In genomic region chr15:79670972-79671299, GRCm38 (mm10) we compare ENCODE assay signal across 8 mouse cellular contexts. TPM values are rescaled to one million over a fixed set of nuclear protein-coding genes. Genes with fewer than 3 reads are reported as not detected.
A peak's percentile ranks its signal among the peaks of the same experiment; 100 is the strongest.
DNase-seq lines count a peak whose midpoint lies in the region; ATAC-seq and TF ChIP-seq lines count a peak whose summit lies in the region.

No protein-coding gene starts in this region.

- peaks cover 11% of the 10 kb centered on the region for H3K36me3 ChIP-seq in heart, embryonic 11.5 days (ENCODE audit: control insufficient read depth, insufficient read depth, low read length)
- peaks cover 40% of the 10 kb centered on the region for H3K36me3 ChIP-seq in ES-Bruce4 (ENCODE audit: control insufficient read depth, insufficient read depth, low read length, poor library complexity, severe bottlenecking)
- H3K36me3 ChIP-seq in forebrain, embryonic 15.5 days, result peaks cover 54% of the 10 kb centered on the region
- H3K36me3 ChIP-seq in liver, postnatal 0 days (replicated peaks; ENCODE audit: insufficient read depth, low read length), result peaks cover 28% of the 10 kb centered on the region

- no peak for TF ChIP-seq CTCF in ES-Bruce4 (IDR thresholded peaks at IDR 0.05; ENCODE audit: low read depth, low read length)
- TF ChIP-seq CTCF in liver, postnatal 0 days (IDR thresholded peaks at IDR 0.05; ENCODE audit: low read depth), result no peak

- under 1% methylated on average over 37 of the region's 37 CpGs for WGBS in heart, embryonic 11.5 days (ENCODE audit: insufficient replicate concordance)
- under 1% methylated on average over 37 of the region's 37 CpGs for WGBS in forebrain, embryonic 15.5 days
- under 1% methylated on average over 37 of the region's 37 CpGs for WGBS in liver, postnatal 0 days (ENCODE audit: insufficient replicate concordance)

- no peak for DNase-seq in heart, postnatal 14 days
- DNase-seq in liver, postnatal 0 days, result no peak
- no peak for DNase-seq in frontal cortex, adult 2 months (ENCODE audit: extremely low spot score in 1 of 2, low spot score in 1 of 2)
- DNase-seq in layer of hippocampus, adult 18-20 months (ENCODE audit: low spot score in 2 of 2), result no peak
- no peak for DNase-seq in right cerebral cortex, postnatal 10 days (ENCODE audit: low spot score in 2 of 2)

- H3K4me2 ChIP-seq in heart, embryonic 11.5 days, result peak overlapping the region; percentile 73
- peak overlapping the region; percentile 92 for H3K4me2 ChIP-seq in forebrain, embryonic 15.5 days (replicated peaks)
- peak overlapping the region; percentile 79 for H3K4me2 ChIP-seq in liver, postnatal 0 days (ENCODE audit: low read depth, low read length)

- peak overlapping the region; percentile 90 for H3K9ac ChIP-seq in heart, embryonic 11.5 days (ENCODE audit: low read depth, low read length)
- peak overlapping the region; percentile 92 for H3K9ac ChIP-seq in ES-Bruce4 (ENCODE audit: low read depth, poor library complexity, severe bottlenecking)
- peak overlapping the region; percentile 82 for H3K9ac ChIP-seq in forebrain, embryonic 15.5 days (replicated peaks)
- peak overlapping the region; percentile 80 for H3K9ac ChIP-seq in liver, postnatal 0 days (replicated peaks)

- H3K27me3 ChIP-seq in heart, embryonic 11.5 days (ENCODE audit: control insufficient read depth, insufficient read depth, low read length), result no peaks in the 10 kb centered on the region
- no peaks in the 10 kb centered on the region for H3K27me3 ChIP-seq in ES-Bruce4 (ENCODE audit: control insufficient read depth, insufficient read depth, low read length, poor library complexity, severe bottlenecking)
- no peaks in the 10 kb centered on the region for H3K27me3 ChIP-seq in forebrain, embryonic 15.5 days
- H3K27me3 ChIP-seq in liver, postnatal 0 days (ENCODE audit: insufficient read depth, low read length), result no peaks in the 10 kb centered on the region

- peak overlapping the region; percentile 62; the same call in 1 of the 2 replicates for H3K27ac ChIP-seq in heart, embryonic 11.5 days (ENCODE audit: low read depth, low read length)
- no peak overlapping the region for H3K27ac ChIP-seq in ES-Bruce4 (ENCODE audit: insufficient read depth, low read length)
- peak overlapping the region; percentile 60; the same call in 1 of the 2 replicates for H3K27ac ChIP-seq in forebrain, embryonic 15.5 days (replicated peaks)
- H3K27ac ChIP-seq in liver, postnatal 0 days (ENCODE audit: low read depth), result peak overlapping the region; percentile 61

- intact Hi-C loops in heart, postnatal 14 days (cut with DNase I), result loop anchor here (2.0 kb wide), 1 partner anchor 16 kb away; the partner anchor contains the start of gene Josd1

- H3K4me3 ChIP-seq in heart, embryonic 11.5 days (ENCODE audit: low read depth, low read length), result peak overlapping the region; percentile 96
- H3K4me3 ChIP-seq in ES-Bruce4 (ENCODE audit: low read depth, low read length), result peak overlapping the region; percentile 91
- peak overlapping the region; percentile 95 for H3K4me3 ChIP-seq in forebrain, embryonic 15.5 days
- H3K4me3 ChIP-seq in liver, postnatal 0 days (ENCODE audit: low read depth, low read length), result peak overlapping the region; percentile 82

- TF ChIP-seq POLR2A in ES-Bruce4 (IDR thresholded peaks at IDR 0.05; ENCODE audit: insufficient read depth, low read length), result no peak

- peaks cover 12% of the 10 kb centered on the region for H3K4me1 ChIP-seq in heart, embryonic 11.5 days (ENCODE audit: control insufficient read depth, insufficient read depth, low read length)
- H3K4me1 ChIP-seq in ES-Bruce4 (ENCODE audit: control insufficient read depth, insufficient read depth, low read length), result no peaks in the 10 kb centered on the region
- peaks cover 7% of the 10 kb centered on the region for H3K4me1 ChIP-seq in forebrain, embryonic 15.5 days
- H3K4me1 ChIP-seq in liver, postnatal 0 days (ENCODE audit: insufficient read depth), result peaks cover 9% of the 10 kb centered on the region

- no peaks in the 10 kb centered on the region for H3K9me3 ChIP-seq in heart, embryonic 11.5 days (replicated peaks; ENCODE audit: control insufficient read depth, low read length)
- no peaks in the 10 kb centered on the region for H3K9me3 ChIP-seq in ES-Bruce4 (replicated peaks; ENCODE audit: control insufficient read depth, insufficient read depth, low read length, poor library complexity, severe bottlenecking)
- no peaks in the 10 kb centered on the region for H3K9me3 ChIP-seq in forebrain, embryonic 15.5 days
- no peaks in the 10 kb centered on the region for H3K9me3 ChIP-seq in liver, postnatal 0 days (ENCODE audit: low read length)

- ATAC-seq in heart, embryonic 11.5 days (replicated peaks; ENCODE audit: insufficient number of reproducible peaks, low FRiP score, low TSS enrichment), result peak; percentile 36; the same call in 1 of the 2 replicates
- peak; percentile 63 for ATAC-seq in forebrain, embryonic 15.5 days (replicated peaks)
- peak; percentile 57 for ATAC-seq in liver, postnatal 0 days

- TF ChIP-seq EP300 in ES-Bruce4 (IDR thresholded peaks at IDR 0.05; ENCODE audit: insufficient read depth, low read depth, low read length), result no peak
- TF ChIP-seq EP300 in liver, postnatal 0 days (IDR thresholded peaks at IDR 0.05; ENCODE audit: low read depth), result no peak

RNA-seq across cellular contexts. Expression of gene Tomm22, which starts 0.3 kb away (rescaled TPM):
- 260 and 273 TPM in 2 replicates for polyA plus RNA-seq in heart, embryonic 11.5 days (2014; fragmentation: Nextera tagmentation; extraction: Ambion mirVana)
- 100 to 1,000 TPM; 109 to 139 TPM for total RNA-seq in heart, postnatal 14 days (2021)
- 131 and 145 TPM in 2 replicates for polyA plus RNA-seq in ES-Bruce4 (2011; ENCODE audit: insufficient read depth, insufficient read length, low read depth, missing spikeins)
- 264 and 266 TPM in 2 replicates for polyA plus RNA-seq in forebrain, embryonic 15.5 days (2015; fragmentation: Nextera tagmentation; extraction: Ambion mirVana)
- 123 and 126 TPM in 2 replicates for polyA plus RNA-seq in liver, postnatal 0 days (2015; fragmentation: Nextera tagmentation; extraction: Ambion mirVana)
- polyA plus RNA-seq in frontal cortex, adult 2 months (2012; rRNA removed), result 92.3 and 97.1 TPM in 2 replicates
- 10 to 100 TPM; 96.4 to 98.2 TPM for total RNA-seq in layer of hippocampus, adult 18-20 months (2021)

RNA-seq across cellular contexts. Expression of gene Cby1, which starts 11.9 kb away (rescaled TPM):
- 38.2 and 45.4 TPM in 2 replicates for polyA plus RNA-seq in heart, embryonic 11.5 days (2014; fragmentation: Nextera tagmentation; extraction: Ambion mirVana)
- 10 to 100 TPM; 24.7 to 24.9 TPM for total RNA-seq in heart, postnatal 14 days (2021)
- polyA plus RNA-seq in ES-Bruce4 (2011; ENCODE audit: insufficient read depth, insufficient read length, low read depth, missing spikeins), result 22.0 and 28.7 TPM in 2 replicates
- 116 and 124 TPM in 2 replicates for polyA plus RNA-seq in forebrain, embryonic 15.5 days (2015; fragmentation: Nextera tagmentation; extraction: Ambion mirVana)
- polyA plus RNA-seq in liver, postnatal 0 days (2015; fragmentation: Nextera tagmentation; extraction: Ambion mirVana), result 8.5 and 8.8 TPM in 2 replicates
- polyA plus RNA-seq in frontal cortex, adult 2 months (2012; rRNA removed), result 39.3 and 45.0 TPM in 2 replicates
- 10 to 100 TPM; 46.2 to 46.9 TPM for total RNA-seq in layer of hippocampus, adult 18-20 months (2021)

RNA-seq across cellular contexts. Expression of gene Fam227a, which starts 12.2 kb away (rescaled TPM):
- polyA plus RNA-seq in heart, embryonic 11.5 days (2014; fragmentation: Nextera tagmentation; extraction: Ambion mirVana), result 0.87 and 1.7 TPM in 2 replicates
- 1 to 10 TPM; 1.4 to 2.1 TPM for total RNA-seq in heart, postnatal 14 days (2021)
- 3.2 and 3.4 TPM in 2 replicates for polyA plus RNA-seq in ES-Bruce4 (2011; ENCODE audit: insufficient read depth, insufficient read length, low read depth, missing spikeins)
- polyA plus RNA-seq in forebrain, embryonic 15.5 days (2015; fragmentation: Nextera tagmentation; extraction: Ambion mirVana), result 4.7 and 5.2 TPM in 2 replicates
- 0.13 and 0.18 TPM in 2 replicates for polyA plus RNA-seq in liver, postnatal 0 days (2015; fragmentation: Nextera tagmentation; extraction: Ambion mirVana)
- 15.8 and 19.0 TPM in 2 replicates for polyA plus RNA-seq in frontal cortex, adult 2 months (2012; rRNA removed)
- 1 to 10 TPM; 8.3 to 9.4 TPM for total RNA-seq in layer of hippocampus, adult 18-20 months (2021)

RNA-seq across cellular contexts. Expression of gene Josd1, which starts 16.8 kb away (rescaled TPM):
- 10.9 and 15.3 TPM in 2 replicates for polyA plus RNA-seq in heart, embryonic 11.5 days (2014; fragmentation: Nextera tagmentation; extraction: Ambion mirVana)
- total RNA-seq in heart, postnatal 14 days (2021), result 10 to 100 TPM; 28.1 to 30.9 TPM
- polyA plus RNA-seq in ES-Bruce4 (2011; ENCODE audit: insufficient read depth, insufficient read length, low read depth, missing spikeins), result 20.7 and 20.9 TPM in 2 replicates
- 23.3 and 26.8 TPM in 2 replicates for polyA plus RNA-seq in forebrain, embryonic 15.5 days (2015; fragmentation: Nextera tagmentation; extraction: Ambion mirVana)
- 13.3 and 13.9 TPM in 2 replicates for polyA plus RNA-seq in liver, postnatal 0 days (2015; fragmentation: Nextera tagmentation; extraction: Ambion mirVana)
- 53.0 and 53.8 TPM in 2 replicates for polyA plus RNA-seq in frontal cortex, adult 2 months (2012; rRNA removed)
- total RNA-seq in layer of hippocampus, adult 18-20 months (2021), result 10 to 100 TPM; 49.4 TPM

RNA-seq across cellular contexts. Expression of gene Gtpbp1, which starts 19.7 kb away (rescaled TPM):
- 22.7 and 26.3 TPM in 2 replicates for polyA plus RNA-seq in heart, embryonic 11.5 days (2014; fragmentation: Nextera tagmentation; extraction: Ambion mirVana)
- total RNA-seq in heart, postnatal 14 days (2021), result 10 to 100 TPM; 30.3 to 33.2 TPM
- 32.4 and 38.3 TPM in 2 replicates for polyA plus RNA-seq in ES-Bruce4 (2011; ENCODE audit: insufficient read depth, insufficient read length, low read depth, missing spikeins)
- 53.9 and 58.0 TPM in 2 replicates for polyA plus RNA-seq in forebrain, embryonic 15.5 days (2015; fragmentation: Nextera tagmentation; extraction: Ambion mirVana)
- polyA plus RNA-seq in liver, postnatal 0 days (2015; fragmentation: Nextera tagmentation; extraction: Ambion mirVana), result 14.8 and 16.8 TPM in 2 replicates
- polyA plus RNA-seq in frontal cortex, adult 2 months (2012; rRNA removed), result 45.0 and 46.6 TPM in 2 replicates
- total RNA-seq in layer of hippocampus, adult 18-20 months (2021), result 10 to 100 TPM; 51.7 to 56.9 TPM
